Mouse (Mus musculus): Measurements from ENCODE around the gene Gm21904. TPM values are rescaled to one million over a fixed set of nuclear protein-coding genes. Genes with fewer than 3 reads are reported as not detected.

The Gm21904 gene
- not detected for polyA plus RNA-seq (2014; fragmentation: Illumina TruSeq; extraction: RNeasy Lipid Tissue Mini Kit (QIAGEN cat#74804); ENCODE audit: low read depth, low replicate concordance)

DNA sequence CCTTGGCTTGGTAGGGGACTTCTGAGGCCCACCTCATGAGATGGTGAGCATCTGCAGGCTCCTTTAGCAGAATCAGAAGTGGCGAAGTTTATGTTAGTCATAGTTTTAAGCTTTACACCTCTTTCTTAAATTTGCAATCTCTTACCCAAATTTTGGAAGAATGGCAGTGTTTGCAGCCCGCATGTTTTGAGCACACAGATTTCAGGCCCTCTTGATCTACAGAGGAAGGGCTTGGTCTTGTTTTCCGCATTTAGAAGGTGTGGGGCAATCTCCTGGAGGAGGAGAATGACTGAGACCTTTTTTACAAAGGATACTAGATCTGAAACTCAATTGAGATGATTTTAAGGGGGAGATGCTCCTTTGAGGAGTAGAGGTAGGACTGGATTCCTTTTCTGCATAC is at the start of gene Gm21904:
Gm21904 (minus strand) TSS at position 101 of the 400 bp plus-strand sequence.

DNA sequence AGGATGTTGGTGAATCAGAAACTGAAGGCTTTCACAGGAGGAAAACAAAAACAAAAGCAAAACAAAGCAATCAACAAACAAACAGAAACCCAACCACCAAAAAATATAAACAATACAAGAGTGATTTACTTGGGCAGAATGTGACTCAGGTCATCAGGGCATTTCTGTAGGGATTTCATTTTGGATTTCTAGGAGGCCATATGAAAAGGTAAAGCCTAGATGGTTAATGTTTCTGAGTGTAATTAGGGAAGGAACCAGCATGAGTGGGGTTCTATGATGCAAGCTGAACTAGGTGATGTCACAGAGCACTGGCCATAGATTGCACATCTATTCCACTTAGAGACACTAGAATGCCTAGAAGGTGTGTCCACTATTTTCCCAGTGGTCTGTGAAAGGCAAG is 28.4 kb upstream of the Gm21904 start, which contains the start of the genes Gm20772 and Gm20831:
Gm20772 (plus strand) TSS at position 301 of the 400 bp plus-strand sequence.
Gm20831 (plus strand) TSS at position 301 of the 400 bp plus-strand sequence.

Other genes starting within 250 kb of the Gm21904 start
- gene Gm20772, start 28.5 kb upstream of the Gm21904 start, polyA plus RNA-seq (2014; fragmentation: Illumina TruSeq; extraction: RNeasy Lipid Tissue Mini Kit (QIAGEN cat#74804); ENCODE audit: low read depth, low replicate concordance) = not detected
- not detected for gene Gm20831, start 28.5 kb upstream of the Gm21904 start, polyA plus RNA-seq (2014; fragmentation: Illumina TruSeq; extraction: RNeasy Lipid Tissue Mini Kit (QIAGEN cat#74804); ENCODE audit: low read depth, low replicate concordance)
- gene Srsy, start 91.1 kb upstream of the Gm21904 start, polyA plus RNA-seq (2014; fragmentation: Illumina TruSeq; extraction: RNeasy Lipid Tissue Mini Kit (QIAGEN cat#74804); ENCODE audit: low read depth, low replicate concordance) = not detected
- gene Gm21764, start 215.5 kb upstream of the Gm21904 start, polyA plus RNA-seq (2014; fragmentation: Illumina TruSeq; extraction: RNeasy Lipid Tissue Mini Kit (QIAGEN cat#74804); ENCODE audit: low read depth, low replicate concordance) = not detected
- gene Ssty1, start 242.8 kb upstream of the Gm21904 start, polyA plus RNA-seq (2014; fragmentation: Illumina TruSeq; extraction: RNeasy Lipid Tissue Mini Kit (QIAGEN cat#74804); ENCODE audit: low read depth, low replicate concordance) = not detected